Mouse (Mus musculus) erythroblast, embryonic 14.5 days (primary cell): ENCODE results near the gene Ccdc117.

Experiments
- GATA1 ChIP-seq: IDR thresholded peaks from 2 replicates; pipeline ENCODE4 v1.6.1; 2012; ENCODE audit warnings: low read length, inconsistent platforms, mixed read lengths
- TAL1 ChIP-seq: IDR thresholded peaks from 3 replicates; pipeline ENCODE4 v1.6.1; 2012; ENCODE audit warnings: low read length, inconsistent platforms, mixed read lengths

DNA sequence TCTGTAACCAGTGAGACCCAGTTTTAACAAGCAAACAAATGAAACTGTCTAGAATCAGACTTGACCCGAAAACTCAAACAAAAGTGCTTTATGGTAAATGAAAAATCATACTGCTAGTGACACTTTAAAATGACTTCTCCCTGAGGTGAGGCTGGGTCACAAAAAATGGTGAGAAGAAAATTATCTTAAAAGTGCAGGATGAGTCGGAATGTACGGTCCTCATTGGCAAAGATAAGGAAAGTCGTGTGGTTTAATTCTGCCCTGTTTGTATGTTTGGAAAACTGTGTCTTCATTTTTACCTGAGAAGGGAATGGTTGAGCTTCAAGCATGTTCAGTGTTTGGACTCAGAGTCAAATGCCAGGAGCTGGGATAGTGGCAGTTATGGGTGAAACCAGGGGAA is 29.9 kb upstream of the Ccdc117 start:
- TF ChIP-seq GATA1 (no peak), TAL1 (no peak)
